12 mouse cellular contexts compared by ENCODE assay signal in genomic region chr4:81283611-81284010, GRCm38 (mm10).
A peak's percentile ranks its signal among the peaks of the same experiment; 100 is the strongest.
DNase-seq lines count a peak whose midpoint lies in the region.
"Had no signal": no experiment of that assay in that cellular context is flagged by ENCODE, and none has a peak within 500 bp of the region (broad histone marks: within the 10 kb centered on the region; RNA-seq: fewer than 3 reads in every experiment).

No protein-coding gene starts in this region.

- peak; percentile 40 for DNase-seq in adrenal gland, adult 2 months
- DNase-seq in adrenal gland, adult 18-20 months (ENCODE audit: low spot score in 2 of 2): no peak
- peak; percentile 6 for DNase-seq in gastrocnemius, adult 18-20 months (ENCODE audit: low spot score)
- DNase-seq in gastrocnemius, postnatal 4 days (ENCODE audit: low spot score in 2 of 2): no peak
- DNase-seq in kidney, adult 9 months: peak; percentile 49
- no peak for DNase-seq in kidney, postnatal 36 days
- DNase-seq in right cerebral cortex, postnatal 25 days: no peak
- DNase-seq: heart, postnatal 4 days; liver, postnatal 0 days; retina, postnatal 1 day; right cerebral cortex, postnatal 4 days; thymus, postnatal 25 days had no signal

Comparison
In these comparisons a context has a peak if more than half of its experiments do, and no peak if none do; other contexts are left out.
1. DNase-seq: peak in adrenal gland, adult 2 months (single experiment), gastrocnemius, adult 18-20 months (single experiment) and kidney, adult 9 months (single experiment); none in adrenal gland, adult 18-20 months (0 of 2), gastrocnemius, postnatal 4 days (0 of 2), kidney, postnatal 36 days (0 of 2) and right cerebral cortex, postnatal 25 days (single experiment).